Mouse (Mus musculus): Measurements from ENCODE around the gene Klhl8.

GRCm38 (mm10) chr5:103828304-103828703 is 82.8 kb downstream of the Klhl8 start:
- TF ChIP-seq CTCF (IDR thresholded peaks at IDR 0.05; ENCODE audit: insufficient read depth, low read depth, low read length) (no peak), POLR2A (IDR thresholded peaks at IDR 0.05; ENCODE audit: insufficient read depth, low read depth, low read length) (no peak)
